Mouse (Mus musculus) kidney, adult 11 months (tissue): ENCODE measurements around the gene Cby3.
A peak's percentile ranks its signal among the peaks of the same experiment; 100 is the strongest.

Experiments used
- DNase-seq: peaks from one replicate; pipeline ENCODE4 v3.0.0; 2022

The Cby3 gene

DNA sequence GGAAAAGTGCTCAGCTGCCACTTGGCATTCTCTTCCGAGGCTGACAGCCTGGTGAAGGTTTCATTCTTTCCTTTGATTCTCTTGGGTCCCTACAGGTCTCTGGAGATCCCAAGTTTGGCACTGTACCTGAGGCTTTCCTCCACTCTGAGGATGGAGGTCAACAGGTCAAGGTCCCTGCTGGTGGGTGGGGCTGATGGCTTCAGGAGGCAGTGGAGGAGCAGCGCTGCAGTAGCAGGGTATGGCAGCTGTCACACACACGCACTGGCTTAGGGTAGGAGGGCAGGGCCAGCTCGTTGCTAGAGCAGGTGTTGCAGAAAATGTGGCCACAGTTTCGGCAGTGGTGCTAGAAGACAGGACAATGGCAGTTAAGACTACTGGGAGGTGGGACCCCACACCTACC, 35.4 kb downstream of the Cby3 start:
- DNase-seq, result no peak

DNA sequence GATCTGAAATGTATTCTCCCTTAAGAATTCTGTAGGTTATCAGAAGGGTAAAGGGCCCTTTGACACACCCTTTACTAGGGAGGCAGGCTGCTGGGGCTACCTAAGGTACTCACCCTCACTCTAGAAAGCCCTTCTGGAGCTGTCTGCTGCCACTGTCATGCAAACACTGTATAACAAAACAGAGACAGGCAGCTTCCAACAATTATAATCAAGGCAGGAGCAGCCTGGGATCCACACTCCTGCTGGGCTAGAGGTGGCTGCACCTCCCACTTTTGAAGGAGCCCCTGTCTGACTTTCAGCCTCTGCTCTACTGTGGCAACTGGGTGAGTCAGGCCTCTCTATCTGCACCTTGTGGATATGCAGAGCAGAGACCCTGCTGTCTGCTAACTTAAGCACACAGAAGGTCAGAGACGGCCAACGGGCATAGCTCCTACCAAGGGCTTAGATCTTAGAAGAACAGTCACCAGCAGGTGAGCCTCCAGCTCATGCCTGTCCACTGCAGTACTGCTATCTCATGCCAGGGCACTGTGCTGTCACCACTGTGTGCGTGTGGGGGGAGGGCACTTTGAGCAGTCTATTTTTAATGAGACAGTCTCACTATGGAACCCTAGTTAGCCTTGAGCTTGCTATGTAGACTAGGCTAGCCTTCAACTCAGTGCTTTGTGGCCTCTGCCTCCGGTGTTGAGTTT, 37.2 kb downstream of the Cby3 start:
- no peak for DNase-seq

DNA sequence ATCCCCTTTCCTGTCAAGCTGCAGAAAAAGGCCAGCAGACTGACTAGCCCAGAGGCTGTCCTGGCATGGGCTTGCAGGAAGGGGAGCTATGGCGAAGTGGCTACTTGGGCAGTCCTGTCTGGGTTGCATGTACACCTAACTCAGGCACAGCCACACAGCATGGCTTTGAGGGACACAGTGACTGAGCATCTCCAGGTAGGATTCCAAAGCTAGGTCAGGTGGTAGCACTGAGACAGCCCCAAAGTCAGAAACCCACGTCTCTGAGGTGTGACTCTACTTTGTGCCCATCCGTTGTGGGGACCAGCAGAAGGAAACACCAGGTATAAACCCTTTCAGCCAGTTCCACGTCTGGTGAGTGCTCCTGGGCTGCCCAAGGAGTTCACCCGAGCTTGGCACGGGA, 39.0 kb downstream of the Cby3 start:
- no peak for DNase-seq

DNA sequence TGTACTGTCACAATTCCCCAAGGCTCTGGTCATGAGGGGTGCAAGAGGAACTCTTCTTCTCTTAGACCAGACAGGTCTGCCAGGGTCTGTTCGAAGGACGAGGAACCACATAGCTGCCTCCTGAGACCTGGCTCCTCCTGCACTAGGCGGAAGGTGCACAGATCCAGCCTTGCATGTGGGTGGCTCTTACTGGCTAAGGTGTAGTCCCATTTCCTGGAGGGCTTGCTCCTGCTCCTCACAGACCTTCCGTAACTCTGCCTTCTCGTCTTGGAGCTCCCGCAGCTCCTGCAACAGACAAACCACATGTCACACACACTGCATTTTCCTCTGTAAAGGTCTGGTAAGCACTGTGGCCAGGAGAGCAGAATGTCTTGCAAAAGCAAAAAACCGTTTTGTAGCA, 40.5 kb downstream of the Cby3 start:
- DNase-seq, result no peak

DNA sequence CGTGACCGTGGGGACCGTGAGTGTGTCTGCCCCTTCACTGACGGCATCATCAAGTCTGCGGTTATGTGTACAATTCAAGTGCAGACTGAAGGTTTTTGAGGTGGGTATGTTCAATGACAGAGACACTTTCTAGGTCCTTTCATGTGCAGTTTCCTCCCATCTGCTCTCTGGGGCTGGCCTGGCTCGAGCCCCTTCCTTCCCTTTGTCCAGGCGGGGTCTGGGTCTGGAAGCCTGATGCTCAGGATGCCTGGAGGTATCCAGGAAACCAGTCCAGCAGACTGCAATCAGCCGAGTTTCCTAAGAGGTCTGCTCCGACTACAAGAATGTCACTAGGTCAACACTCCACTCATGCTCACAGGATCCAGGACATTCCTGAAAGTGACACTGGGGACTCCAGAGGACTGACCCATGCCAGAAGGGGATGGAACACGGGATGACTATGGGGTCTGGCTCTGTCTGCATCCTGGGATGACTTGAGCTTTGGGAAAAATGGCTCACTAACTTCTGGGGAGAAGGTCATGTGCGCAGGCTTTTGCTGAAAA, 42.6 kb downstream of the Cby3 start:
- DNase-seq, result no peak

DNA sequence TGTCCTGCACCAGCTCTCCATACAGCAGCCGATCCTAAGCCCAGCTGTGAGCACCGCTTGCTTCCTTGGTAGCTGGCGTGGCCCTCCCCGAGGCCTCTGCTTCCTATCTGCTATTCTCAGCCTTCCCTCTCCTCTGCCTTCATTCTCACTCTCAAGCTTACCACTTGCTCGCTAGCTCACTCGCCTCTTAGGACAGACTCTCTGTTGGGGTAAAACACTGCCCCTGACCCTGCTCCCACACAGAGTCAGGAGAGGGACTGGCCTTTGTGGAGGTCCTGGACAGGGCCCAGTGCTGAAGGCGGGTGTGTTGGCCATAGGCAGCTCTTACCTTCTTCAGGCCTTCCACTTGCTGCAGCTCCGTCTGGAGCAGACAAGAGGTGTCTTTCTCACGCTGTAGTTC, 43.1 kb downstream of the Cby3 start:
- no peak for DNase-seq

DNA sequence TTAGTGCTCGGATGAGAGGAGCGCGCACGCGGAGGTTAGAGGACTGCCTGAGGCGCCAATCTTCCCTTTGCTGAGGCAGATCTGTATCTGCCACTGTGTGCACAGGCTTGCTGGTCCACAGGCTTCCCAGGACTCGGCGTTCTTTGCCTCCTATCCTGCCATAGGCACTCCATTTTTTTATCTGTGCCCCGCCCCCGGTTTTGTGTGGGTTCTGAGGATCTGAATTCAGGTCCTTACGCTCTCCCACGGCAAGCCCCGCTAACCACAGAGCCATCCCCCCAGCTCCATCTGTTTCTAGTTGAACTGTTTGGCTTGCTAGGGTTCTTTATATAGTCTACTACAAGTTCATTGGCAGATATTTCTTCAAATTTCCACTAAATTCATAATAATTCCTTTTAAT, 44.5 kb downstream of the Cby3 start:
- DNase-seq, result no peak

DNA sequence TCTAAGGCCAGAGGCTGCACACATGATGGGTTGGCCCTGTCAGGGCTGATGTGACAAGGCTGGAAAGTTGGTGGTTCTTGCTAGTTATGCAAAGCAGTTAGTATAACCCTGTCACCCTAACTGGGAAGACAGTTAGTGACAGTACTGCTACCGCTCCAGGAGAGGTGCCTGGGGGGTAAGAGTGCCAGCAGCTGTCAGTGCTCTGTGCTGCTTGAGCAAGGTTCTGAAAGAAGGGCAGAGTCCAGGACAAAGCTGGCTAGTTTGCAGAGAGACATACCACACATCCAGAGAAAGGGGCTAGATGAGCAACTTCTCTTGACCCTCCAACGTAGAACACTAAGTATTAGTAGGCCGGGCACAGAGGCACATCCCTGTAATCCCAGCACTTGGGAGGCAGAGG, 48.2 kb downstream of the Cby3 start:
- peak; percentile 57 for DNase-seq

DNA sequence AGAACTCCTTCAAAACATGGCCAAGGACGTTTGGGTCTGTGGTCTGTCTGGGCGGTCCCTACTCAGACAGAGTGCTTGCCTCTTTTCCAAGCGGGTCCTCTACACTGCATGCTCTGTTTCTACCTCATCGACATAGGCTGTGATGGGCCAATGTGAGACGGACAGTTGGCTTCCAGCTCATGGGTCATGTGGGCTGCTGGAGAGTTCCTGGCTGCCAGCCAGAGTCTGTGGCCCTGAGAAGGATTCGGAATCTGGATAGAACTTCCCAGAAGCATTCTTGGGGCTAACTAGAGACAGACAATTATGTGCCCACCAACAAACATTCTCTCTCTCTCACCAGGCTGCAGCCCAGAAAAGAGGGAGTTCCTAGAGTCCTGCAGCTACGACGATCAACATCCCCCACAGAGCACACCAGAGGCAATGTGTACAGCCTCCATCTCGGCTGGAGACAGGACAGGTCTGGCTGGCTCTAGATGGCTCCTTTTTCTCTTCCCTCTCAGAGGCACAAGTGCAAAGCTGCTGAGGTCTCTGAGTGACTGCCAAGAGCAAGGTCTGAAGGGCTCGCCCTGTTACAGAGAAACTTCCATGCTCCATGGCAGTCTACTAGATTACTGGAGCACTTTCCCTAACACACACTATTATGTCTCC, 49.2 kb downstream of the Cby3 start:
- peak; percentile 37 for DNase-seq

DNA sequence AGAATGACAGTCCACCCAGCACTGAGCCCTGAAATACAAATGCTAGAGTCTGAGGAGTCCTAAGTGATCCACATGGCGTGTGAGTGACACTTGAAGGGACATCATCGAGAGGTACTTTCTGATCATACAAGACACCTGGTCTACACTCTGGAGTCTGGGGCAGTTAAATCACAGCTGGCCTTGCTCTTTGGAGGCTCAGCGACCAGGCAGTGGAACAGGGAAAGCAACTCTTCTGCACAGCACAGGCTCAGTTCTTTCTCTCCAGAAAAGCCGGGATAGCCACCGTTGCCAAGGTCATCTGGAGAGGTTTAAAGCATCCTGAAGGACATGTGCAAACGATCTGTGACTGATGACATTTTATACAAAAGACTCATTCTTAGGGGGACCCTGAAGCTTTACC, 53.0 kb downstream of the Cby3 start:
- DNase-seq, result no peak
